Mouse (Mus musculus): ENCODE measurements around the gene Klhdc3.

DNA sequence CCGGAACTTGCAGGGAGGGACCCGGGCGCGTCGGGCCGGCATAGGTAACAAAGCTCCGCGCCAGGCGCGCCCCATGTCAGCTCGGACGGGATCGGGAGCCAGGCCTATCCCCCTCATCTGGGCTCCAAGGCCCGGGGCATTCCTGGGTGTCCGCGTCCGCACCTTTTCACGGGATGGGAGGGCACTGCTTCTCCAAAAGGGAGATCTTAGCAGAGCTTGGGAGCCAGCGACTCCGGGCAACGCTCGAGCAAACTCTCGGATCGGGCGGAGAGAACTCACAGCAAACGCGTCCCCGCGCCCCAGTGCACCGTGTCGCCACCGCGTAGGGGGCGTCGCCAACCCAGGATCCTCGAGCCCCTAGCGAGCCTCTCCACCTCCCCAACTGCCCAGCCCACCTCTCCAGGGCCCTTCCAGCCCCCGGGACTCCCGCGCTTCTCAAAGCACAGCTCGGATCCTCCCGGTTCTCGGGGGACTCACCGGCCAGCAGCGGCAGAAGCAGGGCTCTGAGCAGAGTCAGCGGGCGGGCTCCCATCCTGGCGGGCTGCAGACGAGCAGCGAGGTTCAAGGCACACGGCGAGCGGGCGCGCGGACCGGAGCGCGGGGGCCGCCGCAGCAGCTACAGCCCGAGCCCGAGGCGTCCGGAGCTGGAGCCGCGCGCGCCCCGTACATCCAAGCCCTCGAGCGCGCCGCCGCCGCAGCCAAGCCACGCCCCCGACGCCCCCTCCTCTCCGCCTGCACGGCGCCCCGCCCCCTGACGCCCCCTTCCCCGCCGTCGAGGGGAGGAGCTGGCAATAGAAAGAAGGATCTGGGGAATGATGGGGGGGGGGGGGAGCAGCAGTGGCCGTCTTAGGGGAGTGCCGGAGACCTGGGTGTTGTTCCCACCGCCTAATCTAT lies 51.7 kb downstream of the Klhdc3 start, which contains the start of gene Ptk7:
- TF ChIP-seq CTCF (IDR thresholded peaks at IDR 0.05; ENCODE audit: low read depth, low read length) (no peak), POLR2A (IDR thresholded peaks at IDR 0.05; ENCODE audit: borderline replicate concordance, low read depth, low read length) (no peak)
